Mouse (Mus musculus) gastrocnemius, postnatal 10 days (tissue): ENCODE measurements around the gene Slc22a4. TPM values are rescaled to one million over a fixed set of nuclear protein-coding genes. Genes with fewer than 3 reads are reported as not detected.
A peak's percentile ranks its signal among the peaks of the same experiment; 100 is the strongest.
"Not testable (repeated sequence)": the region's sequence is repeated elsewhere in the genome, so short reads cannot be mapped to it uniquely, and the experiment has no call there.

Source experiments
- DNase-seq: peaks from one replicate; pipeline ENCODE4 v3.0.0; 2021; ENCODE audit warnings: mixed read lengths
- total RNA-seq, 2 experiments: library from RNA; stranded (reverse); gene quantifications; 2 replicates each; pipeline ENCODE4 v1.2.3; 2021

Gene Slc22a4
- total RNA-seq, 2 experiments from 2014 or later = 1.4 to 2.8 TPM

DNA sequence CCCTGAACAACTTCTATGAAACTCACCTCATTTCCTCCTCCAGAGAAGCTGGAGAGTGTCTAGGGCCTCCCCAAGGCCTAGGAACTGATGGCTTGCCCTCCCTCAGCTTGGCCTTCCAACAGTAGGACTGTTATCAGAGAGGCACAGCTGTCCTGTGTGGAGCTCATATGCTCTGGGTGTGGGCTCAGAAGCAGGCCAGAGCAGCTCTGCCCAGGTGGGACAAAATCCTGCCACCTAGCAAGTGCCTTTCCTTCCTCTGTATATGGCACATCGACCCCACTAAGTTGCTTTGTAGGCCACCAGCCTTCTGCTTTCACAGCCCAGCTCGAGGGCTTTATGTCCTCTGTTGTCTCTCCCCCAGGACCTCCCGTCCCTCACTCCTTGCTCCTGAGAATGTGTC, 23.2 kb downstream of the Slc22a4 start:
- no peak for DNase-seq

DNA sequence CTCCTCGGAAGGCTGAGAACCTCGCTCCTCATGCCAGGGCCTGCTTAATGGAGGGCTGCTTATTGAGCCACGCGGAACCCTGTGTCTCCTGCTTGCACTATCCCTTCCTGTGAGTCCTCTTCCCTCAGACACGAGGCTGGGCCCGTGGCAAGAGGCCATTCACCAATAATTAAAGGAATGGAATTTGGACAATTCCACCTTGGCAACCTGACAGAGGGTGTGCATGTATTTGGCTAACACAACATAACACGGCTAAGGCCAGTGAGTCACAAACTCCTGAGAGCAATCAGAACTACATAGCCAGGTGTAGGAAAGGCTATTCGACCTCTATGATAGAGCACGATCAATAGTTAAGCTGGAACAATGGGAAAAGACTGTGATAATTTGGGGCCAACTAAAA, 23.7 kb downstream of the Slc22a4 start:
- DNase-seq = peak; percentile 20

DNA sequence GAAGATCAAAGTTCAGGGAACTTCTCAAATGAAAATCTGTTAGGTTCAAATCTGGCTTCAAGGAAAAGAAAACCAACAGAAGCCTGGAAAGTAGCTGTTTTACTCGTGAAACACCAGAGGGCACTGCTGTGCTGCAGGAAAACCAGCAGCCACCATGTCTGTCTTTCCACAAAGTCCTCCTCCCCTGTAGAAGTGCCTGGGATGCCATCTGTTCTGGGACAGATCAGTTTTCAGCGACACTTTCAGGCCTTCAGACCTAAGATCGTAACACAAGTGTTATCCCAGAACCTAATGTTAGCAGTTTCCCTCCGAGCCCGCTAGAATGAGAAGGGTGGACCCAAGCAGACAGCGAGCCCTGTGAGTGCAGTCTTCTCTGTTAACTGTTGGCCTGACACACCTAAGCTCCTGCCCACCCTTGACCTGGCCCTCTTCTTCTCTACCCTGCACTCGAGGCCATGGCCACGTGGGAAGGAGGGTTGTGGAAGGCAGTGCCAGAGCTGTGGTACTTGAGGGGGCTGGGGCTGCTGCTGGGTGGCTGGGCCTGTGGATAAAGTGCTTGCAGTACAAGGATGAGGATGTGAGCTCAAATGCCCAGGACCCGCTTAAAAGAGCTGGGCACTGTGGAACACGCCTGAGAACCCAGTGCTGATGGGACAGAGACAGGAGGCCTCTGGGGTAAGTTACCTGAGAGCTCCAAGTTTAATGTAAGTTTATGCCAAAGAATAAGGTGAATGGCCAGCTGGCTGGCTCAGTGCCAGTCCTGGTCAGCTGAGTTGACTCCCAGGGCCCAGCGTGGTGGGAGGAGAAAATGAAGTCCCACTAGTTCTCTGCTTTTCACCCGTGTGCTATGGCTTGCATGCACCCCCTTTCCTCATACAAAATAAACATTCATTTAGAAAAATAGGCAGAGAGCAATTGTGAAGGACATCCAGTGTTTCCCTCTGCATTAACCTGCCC, 24.9 kb downstream of the Slc22a4 start:
- peak; percentile 64 for DNase-seq

DNA sequence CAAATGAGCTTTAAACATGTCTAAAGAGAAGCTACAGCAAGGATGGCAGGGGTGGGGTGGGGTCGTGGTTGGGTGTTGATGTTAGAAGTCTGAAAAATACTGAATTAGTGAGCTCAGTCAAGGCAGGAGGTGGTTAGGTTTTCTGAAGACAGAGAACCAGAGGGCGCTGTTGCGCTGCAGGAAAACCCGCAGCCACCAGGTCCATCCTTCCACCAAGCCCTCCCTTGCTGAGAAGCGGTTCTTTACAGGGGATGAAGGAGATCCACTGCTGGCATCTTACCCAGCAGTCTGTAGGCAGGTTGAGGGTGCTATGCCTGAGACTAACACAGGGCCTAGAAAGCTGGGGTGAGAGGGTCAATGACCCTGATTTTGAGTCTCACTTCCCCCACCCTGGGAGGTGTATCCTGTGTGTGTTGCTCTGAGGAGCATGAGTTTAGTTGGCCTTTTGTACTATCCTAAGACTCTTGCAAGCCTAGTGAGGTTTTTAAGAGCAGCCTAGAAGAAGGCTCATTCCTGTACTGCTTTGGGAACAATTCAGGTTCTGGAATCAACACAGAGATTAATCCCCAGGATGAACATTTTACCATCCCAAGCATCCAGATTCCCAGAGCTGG, 25.6 kb downstream of the Slc22a4 start:
- peak; percentile 69 for DNase-seq

DNA sequence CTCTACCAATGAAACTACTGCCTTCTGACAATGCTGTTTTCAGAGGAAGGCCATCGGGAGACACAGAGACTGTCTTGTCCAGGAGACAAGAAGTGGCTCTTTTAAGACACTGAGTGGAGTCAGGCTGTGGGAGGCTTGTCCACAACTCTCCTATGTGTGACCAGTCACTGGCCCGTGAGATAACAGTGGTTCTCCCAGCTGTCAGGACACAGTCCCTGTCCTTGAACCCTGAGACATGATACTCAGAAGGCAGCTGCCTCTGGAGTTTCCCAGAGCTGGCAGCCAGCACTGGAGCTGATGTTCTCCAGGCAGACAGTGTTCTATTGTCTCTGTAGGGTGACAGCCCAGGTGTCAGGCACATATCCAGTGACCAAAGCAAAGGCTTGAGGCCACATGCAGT, 30.2 kb downstream of the Slc22a4 start:
- DNase-seq = no peak

DNA sequence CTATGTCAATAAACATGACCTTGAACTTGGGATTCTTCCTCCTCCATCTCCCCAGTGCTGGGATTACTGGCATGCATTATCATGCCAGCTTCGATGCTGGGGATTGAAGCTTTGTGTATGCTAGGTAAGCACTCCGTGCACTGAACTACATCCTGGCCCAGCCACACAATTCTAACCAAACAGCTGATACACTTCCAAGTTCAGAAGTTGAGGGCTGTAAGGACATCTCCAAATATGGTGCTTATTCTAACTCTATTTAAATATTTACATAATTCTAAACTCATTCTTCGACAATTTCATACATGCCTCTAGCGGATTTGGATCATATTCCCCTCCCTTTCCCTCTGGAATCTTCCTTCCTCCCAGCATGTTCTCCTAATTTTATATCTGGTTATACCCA, 35.6 kb downstream of the Slc22a4 start:
- no peak for DNase-seq

DNA sequence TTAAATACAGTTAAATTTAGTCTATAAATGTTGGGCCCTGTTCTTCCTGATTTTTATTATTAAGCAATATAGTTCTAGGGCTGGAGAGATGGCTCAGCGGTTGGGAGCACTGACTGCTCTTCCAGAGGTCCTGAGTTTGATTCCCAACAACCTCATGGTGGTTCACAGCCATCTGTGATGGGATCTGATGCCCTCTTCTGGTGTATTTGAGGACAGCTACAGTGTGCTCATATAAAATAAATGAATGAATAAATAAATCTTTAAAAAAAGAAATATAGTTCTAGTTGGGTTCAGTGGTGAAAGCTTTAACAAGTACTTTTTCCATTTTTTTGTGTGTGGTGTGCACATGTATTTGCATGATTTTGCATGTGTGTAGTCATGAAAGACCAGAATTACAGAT, 38.7 kb downstream of the Slc22a4 start:
- no peak for DNase-seq

DNA sequence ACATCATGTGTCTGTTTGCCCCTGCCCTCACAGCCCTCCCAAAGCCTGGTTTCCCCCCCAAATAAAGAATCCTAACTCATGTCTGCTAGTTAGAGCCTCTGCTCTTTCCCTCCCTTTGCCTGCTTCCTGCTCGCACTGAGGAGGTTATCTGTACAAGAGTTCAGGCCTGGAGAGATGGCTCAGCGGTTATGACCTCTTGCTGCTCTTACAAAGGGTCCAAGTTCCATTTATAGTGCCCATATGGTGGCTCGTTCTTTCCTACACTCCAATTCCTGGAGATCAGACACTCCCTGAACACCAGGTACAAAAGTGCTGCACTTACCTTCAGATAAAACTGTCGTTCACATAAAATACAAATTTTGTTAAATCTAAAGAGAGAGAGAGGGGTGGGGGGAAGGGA, 39.8 kb downstream of the Slc22a4 start:
- no peak for DNase-seq

DNA sequence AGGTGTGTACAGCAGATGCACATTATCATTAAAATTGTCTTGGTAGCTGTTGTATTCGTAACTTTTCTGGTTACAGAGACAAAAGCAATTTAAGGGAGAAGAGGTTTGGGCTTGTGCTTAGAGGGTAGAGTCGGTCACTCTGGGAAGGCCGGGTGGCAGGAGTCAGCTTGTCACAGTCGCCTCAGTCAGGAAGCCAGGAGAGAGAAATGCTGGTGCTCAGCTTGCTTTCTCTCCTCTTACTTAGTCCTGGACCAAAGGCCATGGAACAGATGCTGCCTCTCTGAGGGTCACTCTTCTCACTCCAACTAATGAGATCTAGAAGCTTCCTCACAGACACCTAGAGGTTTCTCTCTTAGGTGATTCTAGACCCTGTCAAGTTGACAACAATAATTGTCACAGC, 46.5 kb downstream of the Slc22a4 start:
- no peak for DNase-seq

DNA sequence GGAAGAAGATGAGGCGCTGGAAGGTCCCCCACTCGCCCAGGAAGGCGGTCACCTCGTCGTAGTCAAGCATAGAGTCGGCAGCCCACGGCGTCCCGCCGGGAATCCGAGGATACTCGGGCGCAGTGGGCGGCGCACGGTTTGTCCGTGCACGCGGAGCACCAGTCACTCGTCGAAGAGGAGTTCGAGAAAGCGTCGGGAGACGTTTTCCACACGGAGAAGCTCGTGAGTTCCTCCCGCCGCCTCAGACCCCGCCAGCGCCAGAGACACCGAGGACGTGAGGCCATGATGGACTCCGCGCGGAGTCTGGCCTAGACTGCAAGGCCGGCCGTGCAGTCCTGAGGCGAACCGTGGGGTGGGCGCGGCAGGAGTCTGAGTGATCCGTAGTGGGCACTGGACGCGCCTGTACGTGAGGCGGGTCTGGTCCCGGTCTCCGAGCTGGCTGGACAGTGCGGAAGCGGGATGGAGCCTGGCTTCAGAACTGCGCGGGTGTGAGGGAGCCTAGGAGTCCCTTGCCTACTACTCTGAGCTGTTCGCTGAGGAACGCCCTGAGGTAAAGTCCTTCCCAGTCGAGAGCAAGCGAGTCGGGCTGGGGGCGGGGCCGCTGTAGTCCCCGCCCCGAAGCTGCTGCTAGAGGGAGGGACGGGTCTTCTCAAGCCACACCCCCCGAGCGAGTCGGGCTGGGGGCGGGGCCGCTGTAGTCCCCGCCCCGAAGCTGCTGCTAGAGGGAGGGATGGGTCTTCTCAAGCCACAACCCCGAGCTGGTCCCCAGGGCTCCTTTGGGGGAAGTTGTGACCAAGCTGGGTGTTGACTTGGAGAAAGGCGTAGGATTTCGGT, 47.9 kb downstream of the Slc22a4 start, which contains the start of gene Slc22a21:
Gene Slc22a21, minus strand, starts transcription at position 545 of the 834 bp plus-strand sequence.
- peak; percentile 78 for DNase-seq

DNA sequence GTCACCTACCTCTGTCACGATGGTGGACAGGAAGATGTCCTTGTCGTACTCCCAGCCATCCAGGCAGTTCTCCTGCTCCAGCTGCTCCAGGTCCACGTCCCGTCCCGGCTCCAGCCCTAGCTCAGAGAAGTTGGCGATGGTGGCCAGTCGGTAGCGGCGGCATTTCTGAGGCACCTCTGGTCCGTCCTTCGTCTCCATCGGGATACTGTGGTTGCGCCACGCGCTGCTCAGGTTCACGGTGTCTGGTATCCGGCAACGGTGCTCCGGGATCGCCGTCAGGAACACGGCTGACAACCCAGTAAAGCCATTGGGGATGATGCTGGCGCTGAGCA, 48.5 kb downstream of the Slc22a4 start:
- peak; percentile 45 for DNase-seq

DNA sequence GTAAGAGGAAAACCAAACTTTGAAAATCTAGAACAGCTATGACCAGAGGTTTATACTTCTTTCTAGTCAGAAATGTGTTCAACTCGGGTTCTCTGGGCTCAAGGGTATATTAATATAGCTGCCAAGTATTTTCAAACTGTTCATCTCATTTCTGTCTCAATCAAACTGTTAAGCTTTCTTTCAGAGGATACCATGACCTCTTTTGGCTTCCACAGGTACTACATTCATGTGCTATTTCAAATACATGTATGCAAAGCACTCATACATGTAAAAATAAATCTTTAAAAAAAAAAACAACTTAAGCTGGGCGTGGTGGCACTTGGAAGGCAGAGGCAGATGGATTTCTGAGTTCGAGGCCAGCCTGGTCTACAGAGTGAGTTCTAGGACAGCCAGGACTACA, 50.2 kb downstream of the Slc22a4 start:
- DNase-seq = no peak

DNA sequence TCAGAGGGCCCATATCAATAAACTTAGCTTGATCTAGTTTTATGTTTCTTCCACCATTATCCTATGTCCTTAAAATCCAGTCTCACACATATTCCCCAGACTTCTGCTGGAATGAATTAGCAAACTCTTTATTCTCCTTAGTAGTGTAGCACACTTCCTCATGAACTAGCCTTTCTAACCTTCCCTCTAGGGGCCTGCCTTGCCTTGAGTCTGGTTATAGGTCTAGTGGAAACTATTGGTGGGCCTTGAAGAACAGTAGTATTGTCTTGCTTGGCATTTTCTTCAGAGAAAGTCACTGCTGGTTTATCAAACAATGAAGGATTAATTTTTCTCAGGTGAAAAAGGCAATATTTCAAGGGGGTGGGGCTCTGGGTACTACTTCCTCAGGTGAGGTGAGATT, 52.3 kb downstream of the Slc22a4 start:
- DNase-seq = no peak

DNA sequence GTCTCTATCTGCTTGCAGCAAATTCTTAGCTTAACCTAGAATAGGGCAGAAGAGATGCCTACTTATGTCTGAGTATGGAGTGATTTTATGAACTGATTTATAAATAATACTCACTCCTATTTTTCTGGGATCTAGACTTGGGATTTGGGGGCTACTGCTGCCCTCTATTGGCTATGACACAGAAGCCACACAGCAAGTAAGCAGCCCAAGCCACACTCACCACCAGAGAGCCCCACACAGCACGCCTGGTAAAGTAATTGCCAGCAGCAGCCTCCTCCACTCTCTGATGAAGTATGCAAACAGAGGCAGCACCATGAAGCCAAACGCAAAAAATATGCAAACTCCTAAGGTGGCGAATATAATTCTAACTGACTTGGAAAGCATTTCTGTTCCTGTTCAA, 68.9 kb downstream of the Slc22a4 start:
- no peak for DNase-seq

DNA sequence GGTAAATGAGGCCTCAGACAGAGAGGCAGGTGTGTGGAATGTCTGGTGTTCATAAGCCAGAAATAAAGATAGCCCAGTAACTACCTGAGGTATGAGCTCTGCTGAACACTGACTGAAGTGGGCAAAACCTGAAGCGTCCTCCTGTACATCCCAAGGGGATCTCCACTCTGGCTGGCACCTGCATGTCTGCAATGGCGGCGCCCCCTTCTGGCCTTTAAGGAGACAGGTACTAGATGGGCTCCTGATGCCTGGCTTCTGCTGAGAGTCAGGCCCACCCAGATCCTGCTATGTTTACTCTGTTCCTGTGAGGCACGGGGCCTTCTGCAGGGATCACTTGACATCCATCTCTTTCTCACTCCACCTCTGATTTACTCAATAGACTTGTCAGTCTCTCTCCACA, 69.7 kb downstream of the Slc22a4 start:
- DNase-seq = peak; percentile 12

DNA sequence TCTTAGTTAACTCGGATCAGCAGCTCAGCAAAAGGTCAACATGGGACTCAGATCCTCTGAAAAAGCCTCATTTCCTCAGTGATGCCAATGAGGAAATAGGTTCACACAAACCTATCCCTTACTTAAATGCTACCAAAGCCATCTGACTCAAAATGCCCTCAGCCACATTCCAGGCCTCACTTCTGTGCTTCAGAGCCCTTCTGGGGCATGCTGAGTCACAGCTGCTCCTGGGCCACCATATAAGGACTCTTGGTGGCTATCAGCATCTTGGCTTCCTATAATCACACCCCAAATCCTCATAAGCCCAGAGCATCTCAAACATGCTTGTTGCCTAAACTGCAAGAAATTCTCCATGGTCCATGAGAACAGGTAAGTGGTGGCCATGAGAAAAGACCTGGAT, 71.3 kb downstream of the Slc22a4 start:
- DNase-seq = no peak

DNA sequence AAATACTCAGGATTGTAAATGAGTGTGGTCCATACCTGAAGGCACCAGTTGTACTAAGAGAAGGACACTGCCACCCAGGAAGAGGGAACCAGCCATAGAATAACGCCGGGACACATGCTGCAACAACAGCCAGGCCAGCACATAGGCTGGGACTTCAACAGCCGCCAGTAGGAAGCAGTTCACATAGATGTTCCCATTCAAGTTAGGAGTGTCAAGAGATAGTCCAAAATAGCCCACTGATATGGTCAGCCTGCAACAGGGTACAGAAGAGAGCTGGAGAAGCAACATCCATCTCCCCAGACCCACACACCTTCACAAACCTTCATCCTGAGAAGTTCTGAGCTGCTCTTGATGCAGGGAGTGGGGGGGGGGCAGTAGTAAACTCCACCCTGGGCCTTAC, 73.2 kb downstream of the Slc22a4 start:
- no peak for DNase-seq

DNA sequence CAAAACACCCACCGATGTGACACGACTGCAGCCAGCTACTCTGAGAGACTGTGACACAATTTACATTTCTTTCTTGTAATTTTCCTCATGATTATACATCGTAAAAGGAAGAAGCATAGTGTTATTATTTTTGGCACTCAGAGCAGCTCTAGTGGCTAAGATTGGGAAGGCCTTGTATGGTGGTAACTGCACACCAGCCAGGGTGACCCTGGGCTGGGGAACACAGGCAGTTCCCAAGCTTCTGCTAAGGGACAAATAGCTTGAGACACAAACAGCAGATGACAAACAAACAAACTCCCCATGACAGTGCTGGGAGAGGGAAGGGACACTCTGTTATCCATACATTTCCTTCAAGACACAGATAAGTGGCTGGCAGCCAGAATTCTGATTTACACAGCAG, 77.8 kb downstream of the Slc22a4 start:
- not testable (repeated sequence) for DNase-seq
